Mouse (Mus musculus) layer of hippocampus, adult 2 months (tissue): ENCODE measurements around the gene Hibadh. TPM values are rescaled to one million over a fixed set of nuclear protein-coding genes. Genes with fewer than 3 reads are reported as not detected.

Experiments
- DNase-seq, 2 experiments: peaks; one replicate each; pipeline ENCODE4 v3.0.0; 2022; ENCODE audit warnings: low spot score in 2 of 2
- H3K27ac ChIP-seq: fragments of 200-600 bp; 2 replicates; pipeline ENCODE4 v1.8.1; 2022
- H3K4me3 ChIP-seq: fragments of 200-600 bp; 2 replicates; pipeline ENCODE4 v1.8.1; 2022; ENCODE audit warnings: mild to moderate bottlenecking
- CTCF ChIP-seq: fragments of 200-600 bp; conservative IDR thresholded peaks from 2 replicates; pipeline ENCODE4 v1.8.1; 2022; ENCODE audit warnings: antibody characterized with exemption, mild to moderate bottlenecking, moderate library complexity
- total RNA-seq, 2 experiments: library from RNA; stranded (reverse); gene quantifications; 2 replicates each; pipeline ENCODE4 v1.2.3; 2021

Hibadh gene
- total RNA-seq, 2 experiments from 2014 or later = 44.4 to 44.9 TPM

- H3K27ac ChIP-seq = no peak overlapping the region
- no peak for DNase-seq
- no peak for TF ChIP-seq CTCF
- no peak overlapping the region for H3K4me3 ChIP-seq
Observed at GRCm38 (mm10) chr6:52501479-52501878, 138.7 kb downstream of the Hibadh start.

Other genes starting within 250 kb of the Hibadh start
- 100 to 1,000 TPM; 126 to 134 TPM for gene Tax1bp1, start 73.3 kb upstream of the Hibadh start, total RNA-seq